Mouse (Mus musculus) cerebellum, adult 11-12 months (tissue): ENCODE results near the gene Skap2.

Source experiments
- DNase-seq: peaks from one replicate; pipeline ENCODE4 v3.0.0; 2022

Gene Skap2

DNA sequence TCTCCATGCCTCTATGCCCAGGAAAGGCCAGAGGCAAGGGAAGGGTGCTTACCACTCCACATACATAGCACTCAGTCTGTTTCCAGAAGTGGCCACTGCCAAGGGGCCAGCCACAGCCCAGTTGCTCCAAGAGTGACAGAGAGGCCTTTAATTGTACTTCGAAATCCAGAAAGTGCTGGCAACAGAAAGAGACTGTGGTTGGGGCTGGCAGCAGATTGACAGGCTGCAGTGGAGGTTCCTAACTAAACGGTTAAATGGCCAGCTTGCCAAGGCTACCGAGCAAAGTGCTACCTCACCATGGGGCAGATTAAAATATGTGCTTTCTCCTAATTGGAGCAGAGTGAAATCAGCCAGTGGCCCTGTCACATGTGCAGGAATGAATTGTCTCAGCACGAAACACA is 186.7 kb downstream of the Skap2 start:
- DNase-seq = no peak

DNA sequence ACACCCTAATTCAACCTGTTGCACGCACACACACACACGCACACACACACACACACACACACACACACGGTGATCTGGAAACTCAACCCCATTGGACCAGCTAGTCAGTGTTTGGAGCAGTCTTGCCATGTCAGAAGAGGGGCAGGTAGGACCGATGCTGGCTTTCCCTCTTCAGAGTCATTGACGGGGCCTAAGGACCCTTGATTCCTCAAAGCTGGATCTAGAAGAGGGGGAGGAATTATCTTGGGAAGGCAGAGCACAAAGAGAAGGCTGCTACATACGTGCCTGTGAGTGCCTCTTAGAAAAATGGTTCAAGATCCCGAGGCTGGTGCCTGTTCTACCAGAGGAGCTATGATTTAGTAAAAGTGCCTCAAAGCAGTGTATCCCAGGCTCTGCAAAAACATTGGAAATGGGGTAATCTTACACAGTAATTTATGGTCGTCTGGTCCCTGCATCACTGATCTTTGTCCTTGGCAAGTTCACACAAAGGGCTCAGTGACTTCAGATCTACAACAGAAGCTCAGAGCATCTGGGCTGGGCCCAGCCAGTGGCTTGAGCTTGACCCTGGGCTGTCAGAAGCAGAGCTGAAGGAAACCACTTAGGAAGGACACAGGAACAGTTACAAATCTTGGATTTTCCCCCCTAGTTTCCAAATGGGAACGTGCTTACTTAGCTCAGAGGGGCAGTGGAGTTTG is 188.1 kb downstream of the Skap2 start:
- DNase-seq = no peak

DNA sequence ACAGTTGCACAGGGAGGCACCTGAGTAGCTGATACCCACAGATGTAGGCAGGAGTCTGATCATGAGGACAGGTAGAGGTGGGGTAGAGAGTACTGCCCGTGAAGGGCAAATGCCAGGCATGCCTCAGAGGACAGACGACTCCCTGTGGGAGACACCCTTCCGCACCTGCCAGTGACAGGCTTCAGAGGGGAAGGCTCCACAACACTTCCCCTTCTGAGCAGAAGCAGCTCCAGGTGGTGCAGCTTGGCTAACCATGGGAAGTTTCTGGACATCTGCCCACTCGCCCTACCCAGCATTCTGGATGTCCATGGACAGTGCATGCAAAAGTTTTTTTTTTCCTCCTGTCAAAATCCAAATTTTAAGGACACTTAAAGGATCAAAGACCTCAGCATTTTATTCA is 190.3 kb downstream of the Skap2 start:
- DNase-seq = peak; percentile 95

DNA sequence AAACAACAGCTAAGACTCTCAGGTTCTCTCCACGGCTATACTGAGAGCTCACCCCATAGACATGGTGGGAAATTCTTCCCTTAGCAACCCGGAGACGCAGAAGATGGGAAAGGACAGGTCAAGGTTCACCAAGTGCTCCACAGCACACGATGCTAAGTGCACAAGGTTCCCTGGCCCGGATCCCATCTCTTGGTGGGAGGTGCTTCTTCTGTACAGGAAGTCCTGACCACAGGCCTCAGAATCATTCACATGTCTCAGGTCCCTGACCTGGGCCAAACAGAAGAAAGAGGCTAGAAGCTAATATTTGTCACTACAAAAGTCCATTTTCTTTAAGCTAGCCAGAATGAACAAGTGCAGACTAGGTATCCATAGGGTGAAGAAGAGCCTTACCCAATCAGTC is 191.5 kb downstream of the Skap2 start:
- no peak for DNase-seq

DNA sequence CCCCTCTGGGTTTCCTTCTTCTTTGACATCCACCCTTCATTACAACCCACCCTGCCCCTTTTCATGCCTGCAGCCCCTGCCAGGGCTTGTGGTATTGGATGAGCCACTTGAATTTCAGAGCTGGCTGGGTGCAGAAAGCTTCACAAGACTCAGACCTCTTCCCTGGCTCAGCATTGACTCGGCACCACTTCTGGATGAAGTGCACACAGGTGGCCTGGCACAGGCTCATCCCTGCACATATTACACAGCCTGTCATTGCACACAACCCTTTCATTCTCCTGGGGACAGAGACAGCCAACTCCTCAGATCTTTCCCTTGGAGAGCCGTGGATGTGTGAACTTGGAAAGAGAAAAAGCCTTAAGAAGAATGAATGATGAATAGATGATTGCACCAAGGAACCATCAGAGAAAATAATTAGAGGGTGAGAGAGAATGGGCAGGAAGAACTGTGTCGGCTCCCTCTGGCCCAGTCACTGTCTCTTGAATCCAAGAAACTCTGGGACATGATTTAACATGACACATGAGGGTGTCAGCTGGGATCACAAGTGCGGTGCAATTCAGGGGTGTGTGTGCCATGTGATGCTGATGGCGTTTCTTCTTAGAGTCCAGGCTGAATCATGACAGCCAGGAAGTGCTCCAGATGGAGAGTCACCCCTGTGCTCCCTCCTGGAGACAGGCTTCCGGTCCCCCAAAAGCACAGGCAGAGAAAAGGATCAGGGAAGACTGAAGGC is 195.3 kb downstream of the Skap2 start:
- no peak for DNase-seq

DNA sequence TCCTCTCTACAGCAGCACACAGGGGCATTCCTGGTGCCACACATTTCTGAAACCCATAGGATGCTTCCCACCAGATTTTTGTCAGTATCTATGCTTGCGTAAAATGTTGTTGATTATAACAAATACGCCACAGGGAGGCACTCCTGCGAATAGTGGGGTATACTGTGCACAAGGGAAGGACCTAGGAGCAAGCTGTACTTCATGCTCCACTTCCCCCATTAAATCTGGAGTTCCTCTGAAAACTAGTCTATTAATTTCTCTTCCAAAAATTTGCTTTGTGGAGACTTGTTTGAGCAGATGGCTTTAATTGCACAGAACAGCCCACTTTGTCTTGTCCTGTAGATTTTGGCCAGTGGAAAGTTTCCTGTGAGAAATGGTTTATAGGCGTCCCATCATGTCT is 201.4 kb downstream of the Skap2 start:
- DNase-seq = peak; percentile 57

DNA sequence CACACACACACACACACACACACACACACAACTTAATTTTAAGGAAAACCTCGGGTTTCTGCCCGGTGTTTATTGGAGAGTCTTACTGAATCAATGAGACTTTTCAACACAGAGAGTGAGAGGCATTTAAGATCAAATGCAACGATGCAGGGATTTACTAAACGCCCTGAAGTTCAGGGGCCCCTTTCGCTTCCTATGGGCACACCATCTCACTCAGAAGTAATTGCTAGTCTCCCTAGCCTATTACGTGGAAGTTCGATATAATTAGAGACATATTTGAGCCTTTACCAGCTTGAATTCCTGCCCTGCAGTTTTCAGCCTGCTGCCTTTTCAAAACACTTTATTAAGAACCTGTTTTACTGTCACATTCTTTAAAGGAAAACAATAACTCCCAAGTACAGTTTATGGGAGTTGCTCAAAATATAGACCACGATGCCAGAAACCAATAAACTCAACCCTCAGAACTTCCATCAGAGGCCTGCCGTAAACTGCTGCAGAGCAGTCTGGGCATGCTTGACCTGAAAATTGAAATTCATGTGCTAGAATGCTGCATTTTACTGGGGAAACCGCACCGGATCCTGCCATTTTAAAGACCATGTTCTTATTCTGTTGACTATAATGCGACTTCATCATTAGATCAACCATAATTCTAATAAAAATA is 203.1 kb downstream of the Skap2 start:
- DNase-seq = no peak

DNA sequence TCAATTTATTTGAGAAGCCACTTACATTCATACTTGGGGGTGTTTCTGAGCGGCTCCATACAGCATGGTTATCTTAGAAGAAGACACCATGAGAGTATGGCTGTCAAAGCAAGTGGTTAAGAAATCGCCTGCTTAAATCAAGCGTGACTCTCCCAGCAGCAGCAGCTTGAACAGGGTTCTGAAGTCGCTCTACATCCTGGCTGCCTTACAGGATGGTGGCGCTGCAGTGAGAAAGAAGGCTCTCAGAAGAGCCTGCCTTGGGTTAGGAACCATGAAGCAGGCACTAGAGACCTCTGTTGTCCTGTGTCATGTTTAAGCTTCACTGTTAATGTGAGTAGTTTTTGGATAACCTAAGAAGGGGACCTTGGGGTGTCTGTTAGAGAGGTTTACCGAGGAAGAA is 204.3 kb downstream of the Skap2 start:
- no peak for DNase-seq
